Mouse (Mus musculus) midbrain, postnatal 0 days (tissue): ENCODE data around the gene Olfr1280. TPM values are rescaled to one million over a fixed set of nuclear protein-coding genes. Genes with fewer than 3 reads are reported as not detected.
"Not testable (repeated sequence)": the region's sequence is repeated elsewhere in the genome, so short reads cannot be mapped to it uniquely, and the experiment has no call there.

ENCODE experiments used
- ATAC-seq: fragments of 200-750 bp; cut with Nextera tagmentation; 2 replicates; pipeline ENCODE4 v1.8.0; 2017; ENCODE audit warnings: moderate number of reproducible peaks, mild to moderate bottlenecking, moderate TSS enrichment, moderate library complexity; ENCODE audit not compliant: low FRiP score
- DNase-seq: peaks from one replicate; pipeline ENCODE4 v3.0.0-alpha.2; 2015; ENCODE audit warnings: low spot score
- H3K27ac ChIP-seq: fragments of 300-500 bp; sonication (generic); 2 replicates; pipeline ENCODE4 v1.5.1; 2014; ENCODE audit warnings: low read depth, mild to moderate bottlenecking, low read length, mixed read lengths
- H3K27me3 ChIP-seq: fragments of 300-500 bp; sonication (generic); 2 replicates; pipeline ENCODE4 v1.6.1; 2014; ENCODE audit warnings: low read length, control low read depth, mixed read lengths; ENCODE audit not compliant: insufficient read depth
- H3K36me3 ChIP-seq: fragments of 300-500 bp; sonication (generic); 2 replicates; pipeline ENCODE4 v1.6.1; 2014; ENCODE audit warnings: low read length, control low read depth, mixed read lengths; ENCODE audit not compliant: insufficient read depth
- H3K4me1 ChIP-seq: fragments of 300-500 bp; sonication (generic); 2 replicates; pipeline ENCODE4 v1.6.1; 2014; ENCODE audit warnings: mild to moderate bottlenecking, control low read depth, antibody characterized with exemption, low read length, mixed read lengths; ENCODE audit not compliant: insufficient read depth
- H3K4me2 ChIP-seq: fragments of 300-500 bp; sonication (generic); 2 replicates; pipeline ENCODE4 v1.6.1; 2014; ENCODE audit warnings: low read depth, mild to moderate bottlenecking, low read length, mixed read lengths; ENCODE audit not compliant: poor library complexity, severe bottlenecking
- H3K4me3 ChIP-seq: fragments of 300-500 bp; sonication (generic); 2 replicates; pipeline ENCODE4 v1.5.1; 2014; ENCODE audit warnings: low read depth, mild to moderate bottlenecking, low read length, moderate library complexity
- H3K9ac ChIP-seq: fragments of 300-500 bp; sonication (generic); replicated peaks from 2 replicates; pipeline ENCODE4 v1.6.1; 2014; ENCODE audit warnings: mild to moderate bottlenecking, low read length, moderate library complexity, mixed read lengths; ENCODE audit not compliant: poor library complexity, severe bottlenecking
- H3K9me3 ChIP-seq: fragments of 300-500 bp; sonication (generic); 2 replicates; pipeline ENCODE4 v1.6.1; 2016; ENCODE audit warnings: low read length, control low read depth
- CTCF ChIP-seq: IDR thresholded peaks from 2 replicates; pipeline ENCODE4 v1.5.1; 2016; ENCODE audit warnings: antibody characterized with exemption, mild to moderate bottlenecking
- WGBS: fragments of 180-500 bp; shearing (Covaris S2); extraction: QIAGEN DNeasy Blood & Tissue Kit; methylation state at CpG from one replicate; pipeline ENCODE4 v1.1.7; 2014; 5-methylcytosine and 5-hydroxymethylcytosine counted together
- polyA plus RNA-seq: library from polyadenylated mRNA; unstranded; fragments of >200 nt; fragmentation: Nextera tagmentation; extraction: Ambion mirVana; gene quantifications from 2 replicates; pipeline ENCODE4 v1.2.1, GENCODE M21; 2015
- total RNA-seq: library from RNA; depleted of rRNA; stranded (reverse); fragments of >200 nt; gene quantifications from 2 replicates; pipeline ENCODE4 v1.2.3, GENCODE M21; 2014; rRNA removed

Gene Olfr1280
- total RNA-seq (not detected in 2 replicates), polyA plus RNA-seq (not detected in 2 replicates)

DNA sequence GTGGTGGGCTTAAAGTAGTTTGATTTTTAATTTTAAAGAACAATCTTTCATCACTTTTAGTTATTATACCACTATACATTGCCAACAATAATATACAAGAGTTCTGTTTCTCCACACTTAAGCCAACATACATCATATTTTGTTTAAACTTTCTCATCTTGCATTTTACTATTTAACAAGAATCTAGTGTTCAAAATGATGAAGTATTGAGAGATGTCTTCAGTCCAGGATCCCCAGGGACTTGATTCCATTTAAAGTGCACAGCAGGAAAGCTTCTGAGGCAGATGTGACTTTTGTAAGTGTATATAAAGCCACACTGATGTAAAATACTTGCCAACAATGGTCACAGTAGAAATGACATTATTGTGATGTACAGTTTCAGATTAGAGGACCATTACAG lies at the start of gene Olfr1280:
Olfr1280 (plus strand) TSS at position 301 of the 400 bp plus-strand sequence.
- Histone ChIP-seq H3K9ac (no peak within 1 kb of the TSS), H3K36me3 (no peaks in the 10 kb centered on the region), H3K4me2 (no peak within 1 kb of the TSS), H3K4me1 (no peaks in the 10 kb centered on the region), H3K9me3 (no peaks in the 10 kb centered on the region), H3K27me3 (no peaks in the 10 kb centered on the region), H3K4me3 (no peak within 1 kb of the TSS), H3K27ac (no peak within 1 kb of the TSS)
- TF ChIP-seq CTCF, result no peak
- DNase-seq (no peak), ATAC-seq (no peak)

- 78% methylated on average over 2 of the region's 2 CpGs for WGBS
- TF ChIP-seq CTCF, result no peak
- no peaks in the 10 kb centered on the region for H3K27me3 ChIP-seq
- H3K9me3 ChIP-seq, result no peaks in the 10 kb centered on the region
- H3K4me2 ChIP-seq, result no peak within 1 kb of the TSS
- no peak within 1 kb of the TSS for H3K9ac ChIP-seq
- no peaks in the 10 kb centered on the region for H3K4me1 ChIP-seq
- ATAC-seq (no peak), DNase-seq (no peak)
- no peak within 1 kb of the TSS for H3K4me3 ChIP-seq
- no peak within 1 kb of the TSS for H3K27ac ChIP-seq
- no peaks in the 10 kb centered on the region for H3K36me3 ChIP-seq
Measured at GRCm38 (mm10) chr2:111274006-111274405, 39.8 kb upstream of the Olfr1280 start, which contains the start of gene Olfr1277. Olfr1277 (minus strand) TSS chr2:111274106.

- no peaks in the 10 kb centered on the region for H3K36me3 ChIP-seq
- TF ChIP-seq CTCF, result no peak
Measured at GRCm38 (mm10) chr2:111289836-111290235, 24.0 kb upstream of the Olfr1280 start, which contains the start of gene Olfr1278. Olfr1278 (plus strand) TSS chr2:111290136.

GRCm38 (mm10) chr2:111298541-111298940 lies 15.3 kb upstream of the Olfr1280 start:
- ATAC-seq (no peak), DNase-seq (no peak)
- Histone ChIP-seq H3K4me2 (no peak overlapping the region), H3K27ac (no peak overlapping the region), H3K4me3 (no peak overlapping the region), H3K9me3 (no peaks in the 10 kb centered on the region), H3K9ac (no peak overlapping the region), H3K27me3 (no peaks in the 10 kb centered on the region), H3K4me1 (no peaks in the 10 kb centered on the region), H3K36me3 (no peaks in the 10 kb centered on the region)
- TF ChIP-seq CTCF, result no peak

More at GRCm38 (mm10) chr2:111289836-111290235, 24.0 kb upstream of the Olfr1280 start, which contains the start of gene Olfr1278:
- H3K9me3 ChIP-seq, result no peaks in the 10 kb centered on the region
- no peaks in the 10 kb centered on the region for H3K4me1 ChIP-seq
- DNase-seq (no peak), ATAC-seq (no peak)
- no peak within 1 kb of the TSS for H3K4me3 ChIP-seq
- no peak within 1 kb of the TSS for H3K9ac ChIP-seq
- H3K4me2 ChIP-seq, result no peak within 1 kb of the TSS
- H3K27ac ChIP-seq, result no peak within 1 kb of the TSS
- H3K27me3 ChIP-seq, result no peaks in the 10 kb centered on the region

GRCm38 (mm10) chr2:111300374-111300773 lies 13.4 kb upstream of the Olfr1280 start, which contains the start of gene Olfr1279:
Olfr1279 (plus strand) TSS chr2:111300635.
- TF ChIP-seq CTCF, result no peak
- Histone ChIP-seq H3K4me2 (no peak within 1 kb of the TSS), H3K36me3 (no peaks in the 10 kb centered on the region), H3K27me3 (no peaks in the 10 kb centered on the region), H3K4me1 (no peaks in the 10 kb centered on the region), H3K9me3 (no peaks in the 10 kb centered on the region), H3K4me3 (no peak within 1 kb of the TSS), H3K27ac (no peak within 1 kb of the TSS), H3K9ac (no peak within 1 kb of the TSS)
- ATAC-seq, result no peak
- no peak for DNase-seq

GRCm38 (mm10) chr2:111326220-111326619 lies 12.4 kb downstream of the Olfr1280 start, which contains the start of gene Olfr1281:
Olfr1281 (plus strand) TSS chr2:111326520.
- Histone ChIP-seq H3K9ac (no peak within 1 kb of the TSS), H3K9me3 (no peaks in the 10 kb centered on the region), H3K4me2 (no peak within 1 kb of the TSS), H3K27ac (no peak within 1 kb of the TSS), H3K4me1 (no peaks in the 10 kb centered on the region), H3K4me3 (no peak within 1 kb of the TSS), H3K27me3 (no peaks in the 10 kb centered on the region), H3K36me3 (no peaks in the 10 kb centered on the region)
- WGBS, result 76% methylated on average over 2 of the region's 2 CpGs
- ATAC-seq (no peak), DNase-seq (no peak)
- TF ChIP-seq CTCF, result no peak

- DNase-seq, H3K4me2 ChIP-seq, H3K27me3 ChIP-seq, H3K27ac ChIP-seq, H3K9ac ChIP-seq, H3K4me3 ChIP-seq, ATAC-seq, H3K36me3 ChIP-seq, H3K9me3 ChIP-seq, H3K4me1 ChIP-seq: not testable (repeated sequence)
- 91% methylated on average over 5 of the region's 5 CpGs for WGBS
Measured at GRCm38 (mm10) chr2:111333721-111334120, 19.9 kb downstream of the Olfr1280 start.
